Mouse (Mus musculus): Measurements from ENCODE around the gene Htr6.
A peak's percentile ranks its signal among the peaks of the same experiment; 100 is the strongest.

Gene Htr6

GRCm38 (mm10) chr4:139086984-139087383 is 11.6 kb upstream of the Htr6 start:
- no peak for DNase-seq

GRCm38 (mm10) chr4:139086037-139086436 is 10.7 kb upstream of the Htr6 start:
- DNase-seq = peak; percentile 91

- no peak for DNase-seq
These were observed 10.0 kb upstream of the Htr6 start for GRCm38 (mm10) chr4:139085337-139085736.

- no peak for DNase-seq
These were observed 7.6 kb upstream of the Htr6 start for GRCm38 (mm10) chr4:139082790-139083564.

GRCm38 (mm10) chr4:139081270-139081931 is 6.0 kb upstream of the Htr6 start:
- no peak for DNase-seq

GRCm38 (mm10) chr4:139080259-139080658 is 4.9 kb upstream of the Htr6 start:
- no peak for DNase-seq

GRCm38 (mm10) chr4:139079439-139079838 is 4.1 kb upstream of the Htr6 start:
- DNase-seq = no peak

GRCm38 (mm10) chr4:139078726-139079125 is 3.4 kb upstream of the Htr6 start:
- no peak for DNase-seq

- peak; percentile 41 for DNase-seq
These were observed 2.9 kb upstream of the Htr6 start for GRCm38 (mm10) chr4:139078313-139078712.

GRCm38 (mm10) chr4:139075915-139076314 is 545 bp upstream of the Htr6 start:
- DNase-seq = no peak

GRCm38 (mm10) chr4:139074060-139074459 is 1.3 kb downstream of the Htr6 start:
- no peak for DNase-seq

GRCm38 (mm10) chr4:139068287-139068686 is 7.1 kb downstream of the Htr6 start:
- no peak for DNase-seq

- no peak for DNase-seq
These were observed 10.5 kb downstream of the Htr6 start for GRCm38 (mm10) chr4:139064831-139065230.

GRCm38 (mm10) chr4:139059569-139059968 is 15.8 kb downstream of the Htr6 start:
- DNase-seq = peak; percentile 65

GRCm38 (mm10) chr4:139058029-139058428 is 17.3 kb downstream of the Htr6 start:
- DNase-seq = no peak

- DNase-seq = no peak
These were observed 18.1 kb downstream of the Htr6 start for GRCm38 (mm10) chr4:139057291-139057690.

- no peak for DNase-seq
These were observed 19.6 kb downstream of the Htr6 start for GRCm38 (mm10) chr4:139055744-139056143.

- DNase-seq = no peak
These were observed 20.0 kb downstream of the Htr6 start for GRCm38 (mm10) chr4:139055336-139055735.

- no peak for DNase-seq
These were observed 21.0 kb downstream of the Htr6 start for GRCm38 (mm10) chr4:139054300-139054923.

- no peak for DNase-seq
These were observed 22.0 kb downstream of the Htr6 start for GRCm38 (mm10) chr4:139053391-139053790.

- DNase-seq = no peak
These were observed 22.6 kb downstream of the Htr6 start for GRCm38 (mm10) chr4:139052796-139053195.

- no peak for DNase-seq
These were observed 26.9 kb downstream of the Htr6 start for GRCm38 (mm10) chr4:139048518-139048917.

- DNase-seq = no peak
These were observed 29.0 kb downstream of the Htr6 start for GRCm38 (mm10) chr4:139046354-139046753.

GRCm38 (mm10) chr4:139044566-139044965 is 30.8 kb downstream of the Htr6 start:
- DNase-seq = no peak

Data from lung, postnatal 14 days (tissue).